Mouse (Mus musculus): ENCODE results near the gene Trip6.

GRCm38 (mm10) chr5:137350205-137351057 is 36.2 kb upstream of the Trip6 start:
- TF ChIP-seq CTCF (IDR thresholded peaks at IDR 0.05; ENCODE audit: low read depth) (no peak), EP300 (IDR thresholded peaks at IDR 0.05; ENCODE audit: low read depth) (no peak)
